Mouse (Mus musculus): Measurements from ENCODE around the gene Duxbl2.
"Not testable (repeated sequence)": the region's sequence is repeated elsewhere in the genome, so short reads cannot be mapped to it uniquely, and the experiment has no call there.

Gene Duxbl2

DNA sequence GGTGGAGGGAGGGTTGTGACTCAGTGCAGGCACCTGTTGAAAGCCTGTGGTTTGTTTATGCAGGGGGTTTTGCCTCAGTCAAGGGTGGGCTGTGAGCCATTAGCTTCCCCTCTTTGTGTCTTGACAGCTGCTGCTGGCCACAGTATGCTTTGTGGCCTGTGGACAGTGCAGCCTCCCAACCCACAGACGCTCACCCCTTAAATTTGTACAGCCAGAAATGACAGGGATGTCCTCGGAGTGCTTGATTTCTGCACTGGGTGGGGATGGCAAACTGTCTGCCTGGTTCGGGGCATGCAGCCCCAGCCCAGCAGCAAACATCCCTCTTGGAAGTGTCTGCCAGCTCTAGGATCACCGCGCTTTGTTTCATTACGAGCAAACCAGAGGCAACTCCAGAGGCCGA, at the start of gene Duxbl2:
Duxbl2 (plus strand) TSS at position 200 of the 400 bp plus-strand sequence.
- in situ Hi-C loops (cut with MboI, MseI), result not testable (repeated sequence)

DNA sequence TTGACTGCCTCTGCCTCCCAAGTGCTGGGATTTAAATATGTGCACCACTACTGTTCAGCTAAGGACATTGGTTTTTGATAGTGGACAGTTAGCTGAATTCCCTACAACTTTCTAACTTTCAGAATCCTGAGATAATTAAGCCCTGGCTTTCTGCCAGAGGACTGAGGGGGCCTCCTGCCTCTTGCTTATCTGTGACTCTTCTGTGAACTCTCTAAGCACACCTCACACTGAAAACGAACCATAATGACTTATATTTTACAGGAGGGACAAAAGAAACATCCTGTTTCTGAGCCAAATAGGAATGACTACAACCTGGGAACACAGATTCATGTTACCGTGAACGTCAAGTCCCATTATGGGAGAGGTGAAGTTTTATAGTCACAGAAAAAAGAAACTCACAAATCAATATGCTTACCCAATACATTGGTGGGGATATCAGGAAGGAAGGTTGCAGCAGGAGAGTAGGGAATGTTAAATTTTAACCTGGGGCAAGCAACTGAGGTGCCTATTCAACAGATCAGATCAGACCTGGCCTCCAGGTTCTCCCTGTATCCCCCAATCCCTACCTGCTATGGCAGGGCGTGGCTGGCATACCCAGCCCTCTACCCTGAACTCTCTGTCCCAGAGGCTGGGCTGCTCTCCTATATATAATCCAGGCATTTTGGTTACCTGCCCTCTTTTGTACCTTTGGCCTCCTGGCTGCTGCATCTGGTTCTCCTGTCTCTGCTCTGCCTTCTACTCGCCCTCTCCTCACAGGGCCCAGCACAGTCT, 41.3 kb upstream of the Duxbl2 start:
- in situ Hi-C loops (cut with MboI, MseI), result not testable (repeated sequence)

- in situ Hi-C loops (cut with MboI, MseI), result not testable (repeated sequence)
Measured at GRCm38 (mm10) chr14:26081216-26081615, 36.9 kb upstream of the Duxbl2 start, which contains the start of gene Cphx2. Gene Cphx2 (plus strand): TSS chr14:26081516.

GRCm38 (mm10) chr14:26081997-26082396, 36.2 kb upstream of the Duxbl2 start, which contains the start of gene Cphx3:
Gene Cphx3 (plus strand): TSS chr14:26082297.
- in situ Hi-C loops (cut with MboI, MseI), result not testable (repeated sequence)

GRCm38 (mm10) chr14:26097622-26098021, 20.5 kb upstream of the Duxbl2 start:
- in situ Hi-C loops (cut with MboI, MseI), result not testable (repeated sequence)

DNA sequence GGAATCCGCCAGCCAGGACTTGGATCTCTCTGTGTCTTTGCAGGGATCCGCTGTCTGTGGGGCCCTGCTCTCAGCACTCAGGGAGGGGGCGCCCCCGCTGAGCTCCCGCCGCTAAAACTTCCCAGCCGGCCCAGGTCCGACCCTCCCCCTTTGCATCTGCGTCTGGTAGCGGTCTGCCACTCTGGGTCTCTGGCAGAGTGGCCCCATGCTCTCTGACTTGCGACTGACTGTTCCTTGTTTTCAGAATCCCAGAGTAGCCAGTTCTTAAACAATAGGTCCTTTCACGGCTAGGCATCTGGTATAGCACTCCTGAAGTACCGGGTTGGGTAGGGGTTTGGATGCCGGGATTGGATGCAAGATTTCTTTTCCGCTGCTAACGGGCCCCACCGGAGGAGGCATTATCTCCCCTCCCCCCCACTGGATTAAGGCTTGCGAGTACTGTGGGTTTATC, 426 bp downstream of the Duxbl2 start:
- in situ Hi-C loops (cut with MboI, MseI), result not testable (repeated sequence)

DNA sequence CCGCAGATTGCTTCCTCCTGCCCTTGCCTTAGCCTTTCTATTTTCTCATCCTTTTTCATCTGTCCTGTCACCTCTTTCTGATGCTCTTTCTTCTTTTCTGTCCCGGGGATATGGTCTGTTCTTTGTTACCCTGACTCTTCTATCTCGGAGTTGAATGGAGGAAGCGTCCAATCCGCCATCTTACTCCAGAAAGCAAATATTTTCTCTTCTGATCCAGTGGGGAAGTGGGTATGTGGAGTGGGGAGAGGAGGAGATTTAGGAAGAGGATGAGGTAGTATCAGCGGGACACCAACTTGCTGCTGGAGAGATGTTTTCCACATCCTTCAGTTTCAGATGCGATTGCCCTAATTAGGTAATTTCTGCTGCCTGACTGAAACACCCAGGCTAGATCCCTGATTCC, 946 bp downstream of the Duxbl2 start:
- in situ Hi-C loops (cut with MboI, MseI), result not testable (repeated sequence)

DNA sequence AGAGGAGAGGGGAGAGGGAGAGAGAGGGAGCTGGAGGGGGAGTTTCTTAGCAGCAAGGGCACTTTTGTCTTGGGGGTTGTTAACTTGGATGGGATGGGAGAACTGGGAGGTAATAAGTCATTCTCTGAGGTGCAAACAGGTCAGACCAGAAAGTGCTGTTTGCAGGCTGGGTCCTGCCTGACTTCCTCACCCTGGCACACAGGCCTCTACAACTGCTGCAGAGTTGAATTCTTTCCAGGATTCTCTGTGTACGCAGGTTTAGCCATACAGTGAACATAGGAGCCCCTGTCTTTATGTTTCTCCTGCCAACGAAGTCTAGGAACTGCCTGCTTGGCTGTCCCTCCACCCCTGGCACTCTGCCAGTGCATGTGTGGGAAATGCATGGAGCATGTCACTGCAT, 28.9 kb downstream of the Duxbl2 start:
- in situ Hi-C loops (cut with MboI, MseI), result not testable (repeated sequence)

- in situ Hi-C loops (cut with MboI, MseI), result loop anchor here (5.0 to 25.0 kb wide), 2 partner anchors 284 to 444 kb away; no protein-coding TSS in a partner anchor
Measured at GRCm38 (mm10) chr14:26156032-26156431, 37.9 kb downstream of the Duxbl2 start.

- in situ Hi-C loops (cut with MboI, MseI), result loop anchor here (25.0 kb wide), 1 partner anchor 449 kb away; no protein-coding TSS in a partner anchor
Measured at GRCm38 (mm10) chr14:26161156-26161555, 43.0 kb downstream of the Duxbl2 start.

GRCm38 (mm10) chr14:26162423-26162822, 44.3 kb downstream of the Duxbl2 start:
- in situ Hi-C loops (cut with MboI, MseI), result loop anchor here (25.0 kb wide), 1 partner anchor 450 kb away; no protein-coding TSS in a partner anchor

DNA sequence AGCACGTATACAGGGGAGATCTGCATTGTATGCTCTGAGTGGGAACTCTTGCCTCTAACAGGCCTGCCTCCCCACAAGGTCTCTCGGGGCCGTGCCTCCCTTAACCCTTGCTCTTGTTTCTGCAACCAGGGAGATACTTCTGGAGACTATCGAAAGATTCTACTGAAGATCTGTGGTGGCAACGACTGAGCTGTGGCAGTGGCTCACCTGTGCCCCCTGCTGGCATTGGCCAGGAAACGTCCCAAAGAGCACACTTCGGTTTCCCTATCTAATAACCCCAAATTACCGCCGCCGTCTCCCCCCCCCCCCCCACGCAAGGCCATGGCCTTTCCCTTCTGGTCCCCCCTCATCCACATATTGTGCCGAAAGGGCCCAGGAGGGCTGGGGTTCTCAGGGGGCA, 47.1 kb downstream of the Duxbl2 start:
- in situ Hi-C loops (cut with MboI, MseI), result loop anchor here (25.0 kb wide), 1 partner anchor 453 kb away; no protein-coding TSS in a partner anchor

GRCm38 (mm10) chr14:26173955-26174354, 55.8 kb downstream of the Duxbl2 start:
- in situ Hi-C loops (cut with MboI, MseI), result loop anchor here (25.0 kb wide), 1 partner anchor 462 kb away; no protein-coding TSS in a partner anchor

DNA sequence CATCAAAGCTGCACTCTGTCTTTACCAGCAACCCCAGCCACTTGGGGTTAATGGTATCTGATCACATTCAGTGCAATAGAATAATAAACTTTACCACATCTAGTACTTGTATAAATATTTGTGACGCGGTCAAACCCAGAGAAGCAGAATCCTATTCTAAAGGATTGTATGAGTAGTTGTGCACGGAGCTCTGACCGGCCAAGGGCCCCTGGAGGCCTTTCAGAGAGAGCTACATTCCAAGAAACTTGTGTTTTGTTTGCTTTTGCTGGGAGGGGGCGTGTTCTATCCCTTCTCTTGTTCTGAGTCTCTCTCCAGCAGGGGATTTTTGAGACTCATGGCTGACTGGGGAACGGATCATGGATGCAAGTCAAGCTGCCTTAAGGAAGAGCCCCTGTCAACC, 56.9 kb downstream of the Duxbl2 start:
- in situ Hi-C loops (cut with MboI, MseI), result not testable (repeated sequence)
